Mouse (Mus musculus): Measurements from ENCODE around the gene Ska3. TPM values are rescaled to one million over a fixed set of nuclear protein-coding genes. Genes with fewer than 3 reads are reported as not detected.
"Not testable (repeated sequence)": the region's sequence is repeated elsewhere in the genome, so short reads cannot be mapped to it uniquely, and the experiment has no call there.

The Ska3 gene
- polyA plus RNA-seq, 1 experiment from 2014 or later, result 12.9 TPM

DNA sequence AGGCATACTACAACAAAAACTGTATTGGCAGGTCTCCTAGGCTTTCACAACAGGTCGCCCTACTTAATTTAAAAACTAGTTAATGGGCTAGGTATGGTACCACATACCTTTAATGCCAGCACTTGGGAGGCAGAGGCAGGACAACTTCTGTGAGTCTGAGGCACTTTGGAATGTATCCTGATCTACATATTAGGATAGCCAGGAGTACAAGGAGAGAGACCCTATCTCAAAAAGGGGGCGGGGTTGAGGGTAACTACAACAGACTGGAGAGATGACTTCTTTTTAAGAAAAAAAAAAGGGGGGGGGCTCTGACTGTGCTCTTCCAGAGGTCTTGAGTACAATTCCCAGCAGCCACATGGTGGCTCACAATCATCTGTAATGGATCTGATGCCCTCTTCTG is 22.7 kb upstream of the Ska3 start:
- ATAC-seq (no peak), DNase-seq (ENCODE audit: low read depth, low spot score) (no peak)
- CTCF ChIA-PET, result no interaction called here
- in situ Hi-C loops (cut with MboI; ENCODE audit: low pct_unique_long_range_greater_than_20kb), result no loop called here
- H3K27me3 ChIP-seq, result no peaks in the 10 kb centered on the region
- POLR2A ChIA-PET, result no interaction called here
- TF ChIP-seq CTCF (IDR thresholded peaks at IDR 0.05), result peak; percentile 8

DNA sequence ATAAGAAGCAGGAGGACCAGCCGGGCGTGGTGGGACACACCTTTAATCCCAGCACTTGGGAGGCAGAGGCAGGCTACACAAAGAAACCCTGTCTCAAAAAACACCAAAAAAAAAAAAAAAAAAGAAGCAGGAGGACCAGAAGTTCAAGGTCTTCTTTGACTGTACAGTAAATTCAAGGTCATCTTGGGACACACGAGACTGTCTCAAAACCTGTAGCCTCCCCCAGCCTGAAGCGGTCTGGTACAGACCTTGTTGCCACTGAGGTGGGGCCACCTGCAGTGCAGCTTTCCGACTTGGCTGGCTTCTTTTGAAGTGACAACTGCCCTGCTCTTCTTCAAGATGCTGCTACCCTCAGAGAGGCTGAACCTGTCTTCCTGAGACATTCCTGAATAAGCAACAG is 22.1 kb upstream of the Ska3 start:
- in situ Hi-C loops (cut with MboI; ENCODE audit: low pct_unique_long_range_greater_than_20kb); H3K27me3 ChIP-seq; DNase-seq (ENCODE audit: low read depth, low spot score); CTCF ChIA-PET; ATAC-seq; POLR2A ChIA-PET: not testable (repeated sequence)

- DNase-seq (ENCODE audit: low read depth, low spot score) (no peak), ATAC-seq (no peak)
- no peaks in the 10 kb centered on the region for H3K27me3 ChIP-seq
- TF ChIP-seq CTCF (IDR thresholded peaks at IDR 0.05), result no peak
- ChIA-PET CTCF (interaction anchor here (1.3 to 2.0 kb wide), 2 partner anchors 11 to 15 kb away, joined by 3 to 4 read pairs; no protein-coding TSS in a partner anchor), POLR2A (no interaction called here)
- in situ Hi-C loops (cut with MboI; ENCODE audit: low pct_unique_long_range_greater_than_20kb), result no loop called here
Observed at GRCm38 (mm10) chr14:57844535-57844934, 18.6 kb upstream of the Ska3 start.

DNA sequence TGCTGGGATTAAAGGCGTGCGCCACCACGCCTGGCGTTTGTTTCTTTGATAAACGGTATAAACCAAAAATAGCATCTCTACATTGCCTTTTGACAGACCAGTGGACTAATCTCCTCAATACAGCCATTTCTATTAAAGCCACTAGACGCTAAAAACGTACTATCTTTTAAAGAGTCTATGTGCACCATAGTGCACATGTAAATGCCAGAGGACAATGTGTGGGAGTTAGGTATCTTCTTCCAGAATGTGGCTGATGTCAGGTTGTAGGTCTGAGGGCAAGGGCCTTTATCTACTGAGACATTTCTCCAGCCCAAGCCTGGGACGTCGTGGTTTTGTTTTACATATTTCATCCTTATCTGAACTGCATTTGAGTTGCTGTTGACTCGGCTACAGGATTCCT is 9.2 kb upstream of the Ska3 start:
- ChIA-PET CTCF (no interaction called here), POLR2A (no interaction called here)
- no peaks in the 10 kb centered on the region for H3K27me3 ChIP-seq
- DNase-seq (ENCODE audit: low read depth, low spot score) (no peak), ATAC-seq (no peak)
- in situ Hi-C loops (cut with MboI; ENCODE audit: low pct_unique_long_range_greater_than_20kb), result no loop called here
- TF ChIP-seq CTCF (IDR thresholded peaks at IDR 0.05), result no peak

- ATAC-seq (no peak), DNase-seq (ENCODE audit: low read depth, low spot score) (no peak)
- no peak for TF ChIP-seq CTCF (IDR thresholded peaks at IDR 0.05)
- ChIA-PET CTCF (interaction anchor here (1.2 to 1.3 kb wide), 2 partner anchors 11 to 49 kb away, joined by 3 to 4 read pairs; no protein-coding TSS in a partner anchor), POLR2A (interaction anchor here (0.5 kb wide), 1 partner anchor 1574 kb away, joined by 5 read pairs; no protein-coding TSS in a partner anchor)
- in situ Hi-C loops (cut with MboI; ENCODE audit: low pct_unique_long_range_greater_than_20kb), result no loop called here
- H3K27me3 ChIP-seq, result no peaks in the 10 kb centered on the region
Observed at GRCm38 (mm10) chr14:57833526-57833925, 7.5 kb upstream of the Ska3 start.

GRCm38 (mm10) chr14:57827284-57827683 is 1.3 kb upstream of the Ska3 start:
- no peak for TF ChIP-seq CTCF (IDR thresholded peaks at IDR 0.05)
- ChIA-PET POLR2A (interaction anchor here (1.4 kb wide), 1 partner anchor 28 kb away, joined by 3 read pairs; no protein-coding TSS in a partner anchor), CTCF (interaction anchor here (1.0 to 1.4 kb wide), 4 partner anchors 11 to 121 kb away, joined by 3 to 4 read pairs (median 4); no protein-coding TSS in a partner anchor)
- DNase-seq (ENCODE audit: low read depth, low spot score) (no peak), ATAC-seq (no peak)
- in situ Hi-C loops (cut with MboI; ENCODE audit: low pct_unique_long_range_greater_than_20kb), result loop anchor here (5.0 kb wide), 1 partner anchor 145 kb away; no protein-coding TSS in a partner anchor
- H3K27me3 ChIP-seq, result no peaks in the 10 kb centered on the region

DNA sequence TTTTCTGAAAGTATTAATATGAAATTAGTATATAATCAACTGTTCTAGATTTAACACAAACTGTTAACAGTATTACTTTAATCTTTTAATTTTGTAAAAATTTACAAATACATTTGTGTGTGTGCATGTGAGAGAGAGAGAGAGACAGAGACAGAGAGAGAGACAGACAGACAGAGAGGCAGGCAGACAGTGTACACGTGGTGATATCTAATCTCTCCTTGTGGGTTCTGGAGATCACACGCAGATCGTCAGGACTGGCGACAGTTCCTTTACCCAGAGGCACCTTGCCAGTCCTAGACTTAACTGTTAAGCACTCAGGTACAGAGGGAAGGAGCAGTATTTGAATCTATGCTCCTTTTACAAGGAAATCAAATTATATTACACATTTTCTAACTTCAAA is 5.1 kb downstream of the Ska3 start:
- no peak for TF ChIP-seq CTCF (IDR thresholded peaks at IDR 0.05)

DNA sequence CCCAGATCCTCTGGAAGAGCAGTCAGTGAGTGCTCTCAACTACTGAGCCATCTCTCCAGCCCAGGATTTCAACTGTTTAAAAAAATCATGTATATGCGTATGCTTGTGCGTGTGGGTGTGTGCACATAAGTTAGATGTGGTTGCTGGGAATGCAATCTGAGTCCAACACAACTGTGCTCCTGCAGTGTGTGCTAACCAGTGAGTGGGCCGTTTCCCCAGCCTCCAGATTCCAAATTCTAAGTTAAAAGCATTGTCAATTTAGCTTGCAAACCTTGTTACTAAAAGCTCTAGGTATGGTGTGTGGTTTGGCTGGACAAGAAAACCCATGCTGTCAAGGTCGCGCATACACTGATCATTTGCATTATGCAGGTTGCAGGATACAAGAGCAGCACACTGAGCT is 14.1 kb downstream of the Ska3 start:
- in situ Hi-C loops (cut with MboI; ENCODE audit: low pct_unique_long_range_greater_than_20kb), result no loop called here
- CTCF ChIA-PET, result no interaction called here
- no peak for TF ChIP-seq CTCF (IDR thresholded peaks at IDR 0.05)
- no peak for ATAC-seq
- POLR2A ChIA-PET, result no interaction called here
- DNase-seq (ENCODE audit: low read depth, low spot score), result no peak
- H3K27me3 ChIP-seq, result no peaks in the 10 kb centered on the region

More for the DNA sequence above, 5.1 kb downstream of the Ska3 start:
- in situ Hi-C loops (cut with MboI; ENCODE audit: low pct_unique_long_range_greater_than_20kb), result no loop called here
- no peaks in the 10 kb centered on the region for H3K27me3 ChIP-seq
- ATAC-seq (no peak), DNase-seq (ENCODE audit: low read depth, low spot score) (no peak)
- ChIA-PET CTCF (interaction anchor here (1.3 kb wide), 1 partner anchor 10 kb away, joined by 4 read pairs; no protein-coding TSS in a partner anchor), POLR2A (no interaction called here)

GRCm38 (mm10) chr14:57810886-57811285 is 15.1 kb downstream of the Ska3 start:
- ATAC-seq, result no peak
- no peak for DNase-seq (ENCODE audit: low read depth, low spot score)
- CTCF ChIA-PET, result no interaction called here
- POLR2A ChIA-PET, result no interaction called here
- no peaks in the 10 kb centered on the region for H3K27me3 ChIP-seq
- in situ Hi-C loops (cut with MboI; ENCODE audit: low pct_unique_long_range_greater_than_20kb), result no loop called here
- TF ChIP-seq CTCF (IDR thresholded peaks at IDR 0.05), result no peak

- ChIA-PET CTCF (no interaction called here), POLR2A (interaction anchor here (1.6 kb wide), 1 partner anchor 17 kb away, joined by 5 read pairs; the partner anchor contains the start of genes Mrpl57 and Ska3)
- ATAC-seq, result no peak
- H3K27me3 ChIP-seq, result no peaks in the 10 kb centered on the region
- DNase-seq (ENCODE audit: low read depth, low spot score), result no peak
- peak; percentile 51 for TF ChIP-seq CTCF (IDR thresholded peaks at IDR 0.05)
- in situ Hi-C loops (cut with MboI; ENCODE audit: low pct_unique_long_range_greater_than_20kb), result loop anchor here (5.0 to 10.0 kb wide), 2 partner anchors 74 to 104 kb away; no protein-coding TSS in a partner anchor
Observed at GRCm38 (mm10) chr14:57808558-57808957, 17.4 kb downstream of the Ska3 start.

GRCm38 (mm10) chr14:57803731-57804130 is 22.3 kb downstream of the Ska3 start:
- POLR2A ChIA-PET, result no interaction called here
- CTCF ChIA-PET, result interaction anchor here (0.9 kb wide), 1 partner anchor 115 kb away, joined by 3 read pairs; no protein-coding TSS in a partner anchor
- ATAC-seq (no peak), DNase-seq (ENCODE audit: low read depth, low spot score) (no peak)
- no peak for TF ChIP-seq CTCF (IDR thresholded peaks at IDR 0.05)
- H3K27me3 ChIP-seq, result no peaks in the 10 kb centered on the region
- in situ Hi-C loops (cut with MboI; ENCODE audit: low pct_unique_long_range_greater_than_20kb), result loop anchor here (10.0 kb wide), 1 partner anchor 69 kb away; no protein-coding TSS in a partner anchor

Data from Patski (cell line).